In genomic region chr19:45155141-45155790, GRCm38 (mm10) we compare ENCODE assay signal across 31 mouse cellular contexts. TPM values are rescaled to one million over a fixed set of nuclear protein-coding genes. Genes with fewer than 3 reads are reported as not detected.
A peak's percentile ranks its signal among the peaks of the same experiment; 100 is the strongest.
DNase-seq lines count a peak whose midpoint lies in the region; ATAC-seq lines count a peak whose summit lies in the region.
"Had no signal": no experiment of that assay in that cellular context is flagged by ENCODE, and none has a peak within 500 bp of the region (broad histone marks: within the 10 kb centered on the region; RNA-seq: fewer than 3 reads in every experiment).

No protein-coding gene starts in this region.

- ATAC-seq in hindbrain, embryonic 12.5 days (ENCODE audit: low FRiP score): no peak
- ATAC-seq in midbrain, embryonic 11.5 days (ENCODE audit: low FRiP score): no peak
- ATAC-seq in midbrain, embryonic 14.5 days (ENCODE audit: low FRiP score, low TSS enrichment): no peak
- ATAC-seq in limb, embryonic 11.5 days (ENCODE audit: insufficient number of reproducible peaks, low FRiP score, low TSS enrichment, low read depth): no peak
- ATAC-seq: activated CD4-positive, CD25-positive, alpha-beta regulatory T cell, adult 4 months; forebrain, postnatal 0 days; lung, postnatal 0 days; midbrain, embryonic 13.5 days had no signal

- peaks cover 38% of the 10 kb centered on the region for H3K4me1 ChIP-seq in hindbrain, embryonic 10.5 days (replicated peaks)
- peaks cover 9% of the 10 kb centered on the region for H3K4me1 ChIP-seq in hindbrain, embryonic 12.5 days
- peaks cover 6% of the 10 kb centered on the region for H3K4me1 ChIP-seq in midbrain, embryonic 11.5 days (ENCODE audit: control insufficient read depth, insufficient read depth, low read length)
- H3K4me1 ChIP-seq in midbrain, embryonic 14.5 days (ENCODE audit: control insufficient read depth, insufficient read depth, low read length): peaks cover 6% of the 10 kb centered on the region
- peaks cover 13% of the 10 kb centered on the region for H3K4me1 ChIP-seq in limb, embryonic 11.5 days (ENCODE audit: control insufficient read depth, insufficient read depth, low read length)

- no peak overlapping the region for H3K9ac ChIP-seq in hindbrain, embryonic 12.5 days
- H3K9ac ChIP-seq in midbrain, embryonic 11.5 days (ENCODE audit: low read length): no peak overlapping the region
- H3K9ac ChIP-seq in midbrain, embryonic 14.5 days (replicated peaks; ENCODE audit: low read length): no peak overlapping the region
- H3K9ac ChIP-seq in limb, embryonic 11.5 days (ENCODE audit: low read length): no peak overlapping the region
- H3K9ac ChIP-seq: forebrain, postnatal 0 days; heart, embryonic 15.5 days; midbrain, embryonic 13.5 days; neural tube, embryonic 13.5 days had no signal

- DNase-seq in hindbrain, embryonic 10.5 days (ENCODE audit: low spot score): peak; percentile 61
- peak; percentile 96 for DNase-seq in midbrain, embryonic 11.5 days (ENCODE audit: low spot score, missing footprints)
- no peak for DNase-seq in midbrain, embryonic 14.5 days
- DNase-seq in ZHBTc4 (ENCODE audit: low read depth, low spot score): peak; percentile 35
- DNase-seq in limb, embryonic 11.5 days (ENCODE audit: low spot score): peak; percentile 66
- DNase-seq in gastrocnemius, adult 18-20 months (ENCODE audit: low spot score): no peak
- DNase-seq in cerebellum, adult 11-12 months: no peak
- DNase-seq: adrenal gland, adult 8-10 months; cerebellum, adult 18-20 months; cerebellum, postnatal 25 days; forebrain, postnatal 0 days; gastrocnemius, postnatal 25 days; heart, postnatal 36 days; kidney, adult 11 months; liver; right cerebral cortex, postnatal 4 days; thymus, postnatal 36 days had no signal

- H3K9me3 ChIP-seq in hindbrain, embryonic 10.5 days: no peaks in the 10 kb centered on the region
- no peaks in the 10 kb centered on the region for H3K9me3 ChIP-seq in hindbrain, embryonic 12.5 days (replicated peaks)
- no peaks in the 10 kb centered on the region for H3K9me3 ChIP-seq in midbrain, embryonic 11.5 days (ENCODE audit: control insufficient read depth, low read length)
- H3K9me3 ChIP-seq in midbrain, embryonic 14.5 days (ENCODE audit: control insufficient read depth, low read length): no peaks in the 10 kb centered on the region
- H3K9me3 ChIP-seq in limb, embryonic 11.5 days (ENCODE audit: control insufficient read depth, low read length): no peaks in the 10 kb centered on the region
- H3K9me3 ChIP-seq: G1E; heart, embryonic 15.5 days; midbrain, embryonic 13.5 days; neural tube, embryonic 13.5 days had no signal

- H3K36me3 ChIP-seq in hindbrain, embryonic 10.5 days: no peaks in the 10 kb centered on the region
- H3K36me3 ChIP-seq in hindbrain, embryonic 12.5 days: no peaks in the 10 kb centered on the region
- no peaks in the 10 kb centered on the region for H3K36me3 ChIP-seq in midbrain, embryonic 11.5 days (ENCODE audit: control insufficient read depth, insufficient read depth, low read length)
- H3K36me3 ChIP-seq in midbrain, embryonic 14.5 days (ENCODE audit: control insufficient read depth, insufficient read depth, low read length): no peaks in the 10 kb centered on the region
- H3K36me3 ChIP-seq in limb, embryonic 11.5 days (ENCODE audit: control insufficient read depth, insufficient read depth, low read length): no peaks in the 10 kb centered on the region
- H3K36me3 ChIP-seq: G1E; heart, embryonic 15.5 days; midbrain, embryonic 13.5 days; neural tube, embryonic 13.5 days had no signal

- peaks cover 100% of the 10 kb centered on the region for H3K27me3 ChIP-seq in hindbrain, embryonic 10.5 days (ENCODE audit: insufficient read depth, poor library complexity, severe bottlenecking)
- peaks cover 100% of the 10 kb centered on the region for H3K27me3 ChIP-seq in hindbrain, embryonic 12.5 days
- H3K27me3 ChIP-seq in midbrain, embryonic 11.5 days (ENCODE audit: control insufficient read depth, insufficient read depth, low read length): peaks cover 99% of the 10 kb centered on the region
- H3K27me3 ChIP-seq in midbrain, embryonic 14.5 days (ENCODE audit: control insufficient read depth, insufficient read depth, low read length): peaks cover 95% of the 10 kb centered on the region
- H3K27me3 ChIP-seq in limb, embryonic 11.5 days (ENCODE audit: control insufficient read depth, insufficient read depth, low read length): peaks cover 94% of the 10 kb centered on the region

- H3K4me3 ChIP-seq in hindbrain, embryonic 10.5 days: no peak overlapping the region
- no peak overlapping the region for H3K4me3 ChIP-seq in hindbrain, embryonic 12.5 days
- H3K4me3 ChIP-seq in midbrain, embryonic 11.5 days (ENCODE audit: low read depth, low read length): no peak overlapping the region
- H3K4me3 ChIP-seq in midbrain, embryonic 14.5 days (replicated peaks; ENCODE audit: low read depth, low read length): no peak overlapping the region
- H3K4me3 ChIP-seq in limb, embryonic 11.5 days (ENCODE audit: low read depth, low read length): no peak overlapping the region
- H3K4me3 ChIP-seq: heart, adult 2 months; left cerebral cortex, adult 2 months; midbrain, embryonic 13.5 days; neural tube, embryonic 13.5 days had no signal

- no peak overlapping the region; the same call in 1 of the 2 replicates for H3K4me2 ChIP-seq in hindbrain, embryonic 12.5 days (replicated peaks)
- no peak overlapping the region for H3K4me2 ChIP-seq in midbrain, embryonic 11.5 days
- H3K4me2 ChIP-seq in midbrain, embryonic 14.5 days (ENCODE audit: low read length): no peak overlapping the region
- no peak overlapping the region for H3K4me2 ChIP-seq in limb, embryonic 11.5 days (ENCODE audit: low read depth, severe bottlenecking)
- H3K4me2 ChIP-seq: midbrain, embryonic 13.5 days had no signal

- 2% methylated on average over 15 of the region's 15 CpGs for WGBS in hindbrain, embryonic 10.5 days
- WGBS in hindbrain, embryonic 12.5 days: 2% methylated on average over 15 of the region's 15 CpGs
- 2% methylated on average over 15 of the region's 15 CpGs for WGBS in midbrain, embryonic 11.5 days
- WGBS in midbrain, embryonic 14.5 days: under 1% methylated on average over 15 of the region's 15 CpGs
- WGBS in limb, embryonic 11.5 days: under 1% methylated on average over 15 of the region's 15 CpGs

- H3K27ac ChIP-seq in hindbrain, embryonic 10.5 days: no peak overlapping the region
- H3K27ac ChIP-seq in hindbrain, embryonic 12.5 days: no peak overlapping the region
- no peak overlapping the region for H3K27ac ChIP-seq in midbrain, embryonic 11.5 days (ENCODE audit: low read depth, low read length)
- no peak overlapping the region for H3K27ac ChIP-seq in midbrain, embryonic 14.5 days (replicated peaks; ENCODE audit: low read depth, low read length)
- H3K27ac ChIP-seq in limb, embryonic 11.5 days (replicated peaks; ENCODE audit: low read depth, low read length): no peak overlapping the region
- H3K27ac ChIP-seq: heart, adult 2 months; heart, embryonic 15.5 days; left cerebral cortex, adult 2 months; midbrain, embryonic 13.5 days; neural tube, embryonic 13.5 days had no signal

RNA-seq across cellular contexts. Expression of gene Tlx1, which starts 4.8 kb away (rescaled TPM):
- 1.5 and 7.4 TPM in 2 replicates for polyA plus RNA-seq in hindbrain, embryonic 10.5 days (2016; fragmentation: Nextera tagmentation; extraction: Ambion mirVana)
- polyA plus RNA-seq in hindbrain, embryonic 12.5 days (2016; fragmentation: Nextera tagmentation; extraction: Ambion mirVana): 6.5 and 12.4 TPM in 2 replicates
- 0.27 and 0.32 TPM in 2 replicates for polyA plus RNA-seq in midbrain, embryonic 11.5 days (2014; fragmentation: Nextera tagmentation; extraction: Ambion mirVana)
- polyA plus RNA-seq in midbrain, embryonic 14.5 days (2014; fragmentation: Nextera tagmentation; extraction: Ambion mirVana): not detected in 2 replicates
- 0.13 and 0.17 TPM in 2 replicates for polyA plus RNA-seq in limb, embryonic 11.5 days (2014; fragmentation: Nextera tagmentation; extraction: Ambion mirVana)
- not detected for total RNA-seq in gastrocnemius, adult 18-20 months (2021)
- total RNA-seq: adrenal gland, adult 8-10 months; forebrain, postnatal 0 days; gastrocnemius, postnatal 25 days; heart, postnatal 36 days; layer of hippocampus, postnatal 10 days; left cerebral cortex, adult 2 months; left cerebral cortex, postnatal 36 days had no signal
- polyA plus RNA-seq: activated CD4-positive, CD25-positive, alpha-beta regulatory T cell, adult 4 months; forebrain, embryonic 11.5 days; forebrain, postnatal 0 days; G1E; kidney, embryonic 16.5 days; large intestine, adult 2 months; lung, postnatal 0 days had no signal

Comparison
In these comparisons a context has a peak if more than half of its experiments do, and no peak if none do; other contexts are left out.
1. DNase-seq: peak in hindbrain, embryonic 10.5 days (single experiment), midbrain, embryonic 11.5 days (single experiment), ZHBTc4 (single experiment) and limb, embryonic 11.5 days (single experiment); none in midbrain, embryonic 14.5 days (single experiment), gastrocnemius, adult 18-20 months (single experiment) and cerebellum, adult 11-12 months (single experiment).